Mouse (Mus musculus) right cerebral cortex, postnatal 36 days (tissue): ENCODE measurements around the gene Slc25a29.

Source experiments
- DNase-seq, 2 experiments: peaks; one replicate each; pipeline ENCODE4 v3.0.0; 2022; ENCODE audit warnings: low spot score in 2 of 2, mixed read lengths in 1 of 2

Slc25a29 gene

GRCm38 (mm10) chr12:108794979-108795537 is 40.6 kb downstream of the Slc25a29 start:
- DNase-seq = no peak

- DNase-seq = peak; percentile 59 to 65
These were observed 41.5 kb downstream of the Slc25a29 start for GRCm38 (mm10) chr12:108794078-108794711.

DNA sequence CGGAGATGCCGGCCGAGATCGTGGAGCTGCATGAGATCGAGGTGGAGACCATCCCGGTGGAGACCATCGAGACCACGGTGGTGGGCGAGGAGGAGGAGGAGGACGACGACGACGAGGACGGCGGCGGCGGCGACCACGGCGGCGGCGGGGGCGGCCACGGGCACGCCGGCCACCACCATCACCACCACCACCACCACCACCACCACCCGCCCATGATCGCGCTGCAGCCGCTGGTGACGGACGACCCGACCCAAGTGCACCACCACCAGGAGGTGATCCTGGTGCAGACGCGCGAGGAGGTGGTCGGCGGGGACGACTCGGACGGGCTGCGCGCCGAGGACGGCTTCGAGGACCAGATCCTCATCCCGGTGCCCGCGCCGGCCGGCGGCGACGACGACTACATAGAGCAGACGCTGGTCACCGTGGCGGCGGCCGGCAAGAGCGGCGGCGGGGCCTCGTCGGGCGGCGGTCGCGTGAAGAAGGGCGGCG is 42.2 kb downstream of the Slc25a29 start:
- no peak for DNase-seq

DNA sequence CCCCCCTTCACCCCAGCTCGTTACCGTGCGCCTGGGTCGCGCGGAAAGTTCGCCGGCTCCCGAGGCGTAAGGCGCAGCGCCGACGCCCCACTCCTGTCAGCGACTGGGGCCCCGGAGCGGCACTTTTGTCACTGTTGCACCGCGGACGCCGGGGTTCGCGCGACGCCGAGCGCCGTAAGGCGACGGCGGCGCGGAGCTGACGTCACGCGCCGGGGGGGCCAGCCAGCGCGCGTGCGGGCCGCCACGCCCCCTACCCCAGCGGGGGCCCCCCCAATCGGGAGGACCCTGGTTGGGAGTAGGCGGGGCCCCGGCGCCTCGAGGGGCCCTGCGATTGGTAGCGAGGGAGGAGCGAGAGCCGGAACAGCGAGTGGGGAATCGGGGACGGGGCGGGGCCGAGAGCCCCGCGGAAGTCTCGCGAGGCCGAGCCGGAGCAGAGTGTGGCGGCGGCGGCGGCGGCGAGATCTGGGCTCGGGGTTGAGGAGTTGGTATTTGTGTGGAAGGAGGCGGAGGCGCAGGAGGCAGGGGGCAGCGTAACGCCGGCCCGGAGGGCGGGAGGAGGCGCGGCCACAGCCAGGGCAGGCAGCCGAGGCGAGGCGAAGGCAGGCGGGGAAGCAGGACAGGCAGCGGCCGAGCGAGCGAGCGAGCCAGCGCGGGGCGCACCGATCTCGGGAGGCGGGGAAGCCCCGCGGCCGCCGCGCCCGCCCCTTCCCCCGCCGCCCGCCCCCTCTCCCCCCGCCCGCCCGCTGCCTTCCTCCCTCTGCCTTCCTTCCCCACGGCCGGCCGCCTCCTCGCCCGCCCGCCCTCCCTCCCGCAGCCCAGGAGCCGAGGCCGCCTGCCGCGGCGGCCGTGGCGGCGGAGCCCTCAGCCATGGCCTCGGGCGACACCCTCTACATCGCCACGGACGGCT is 42.9 kb downstream of the Slc25a29 start, which contains the start of gene Yy1:
Yy1 (plus strand) TSS at position 428 of the 907 bp plus-strand sequence.
- DNase-seq = peak; percentile 97

DNA sequence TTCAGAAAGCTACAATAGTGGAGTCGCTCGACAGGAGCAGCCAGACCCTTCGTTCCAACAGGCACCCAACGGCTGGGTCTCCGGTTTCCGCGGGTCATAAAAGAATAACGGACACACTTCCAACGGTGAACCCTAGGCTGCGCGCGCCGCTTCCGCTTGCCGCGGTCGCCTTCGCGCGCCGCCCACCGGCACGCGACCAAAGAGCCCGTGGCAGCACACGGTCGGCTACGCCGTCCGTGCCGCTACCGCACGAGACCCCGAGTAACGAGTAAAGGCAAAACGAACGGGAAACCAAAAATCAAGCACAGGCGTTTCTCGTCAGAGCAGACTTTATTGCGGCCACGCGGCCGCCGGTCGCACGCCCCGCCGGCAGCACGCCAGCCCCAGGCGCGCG is 43.5 kb downstream of the Slc25a29 start:
- peak; percentile 65 to 67 for DNase-seq

DNA sequence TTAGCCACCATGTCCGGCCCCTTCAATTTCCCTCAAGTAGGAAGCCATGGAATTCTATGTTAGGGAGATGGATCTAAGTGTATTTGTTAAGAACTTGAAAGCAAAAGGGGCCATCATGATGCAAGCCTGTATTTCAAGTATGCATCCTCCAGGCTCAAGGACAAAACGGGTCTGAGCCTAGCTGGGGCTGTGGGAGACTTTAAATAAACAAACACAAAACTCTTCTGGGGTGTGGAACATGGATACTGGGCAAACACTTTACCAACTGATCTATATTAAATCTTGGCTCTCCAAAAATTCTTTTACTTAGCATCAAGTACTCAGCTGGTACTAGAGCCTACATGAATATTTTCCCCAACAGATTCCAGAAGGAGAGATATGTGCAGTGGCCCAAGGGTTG is 48.4 kb downstream of the Slc25a29 start:
- DNase-seq = no peak

- no peak for DNase-seq
These were observed 50.5 kb downstream of the Slc25a29 start for GRCm38 (mm10) chr12:108785161-108785560.

GRCm38 (mm10) chr12:108780108-108780877 is 55.4 kb downstream of the Slc25a29 start:
- no peak for DNase-seq
